Mouse (Mus musculus): ENCODE measurements around the gene 1700016K19Rik. TPM values are rescaled to one million over a fixed set of nuclear protein-coding genes. Genes with fewer than 3 reads are reported as not detected.
A peak's percentile ranks its signal among the peaks of the same experiment; 100 is the strongest.

Gene 1700016K19Rik
- polyA plus RNA-seq (2015; fragmentation: Nextera tagmentation; extraction: Ambion mirVana), result not detected in 2 replicates

DNA sequence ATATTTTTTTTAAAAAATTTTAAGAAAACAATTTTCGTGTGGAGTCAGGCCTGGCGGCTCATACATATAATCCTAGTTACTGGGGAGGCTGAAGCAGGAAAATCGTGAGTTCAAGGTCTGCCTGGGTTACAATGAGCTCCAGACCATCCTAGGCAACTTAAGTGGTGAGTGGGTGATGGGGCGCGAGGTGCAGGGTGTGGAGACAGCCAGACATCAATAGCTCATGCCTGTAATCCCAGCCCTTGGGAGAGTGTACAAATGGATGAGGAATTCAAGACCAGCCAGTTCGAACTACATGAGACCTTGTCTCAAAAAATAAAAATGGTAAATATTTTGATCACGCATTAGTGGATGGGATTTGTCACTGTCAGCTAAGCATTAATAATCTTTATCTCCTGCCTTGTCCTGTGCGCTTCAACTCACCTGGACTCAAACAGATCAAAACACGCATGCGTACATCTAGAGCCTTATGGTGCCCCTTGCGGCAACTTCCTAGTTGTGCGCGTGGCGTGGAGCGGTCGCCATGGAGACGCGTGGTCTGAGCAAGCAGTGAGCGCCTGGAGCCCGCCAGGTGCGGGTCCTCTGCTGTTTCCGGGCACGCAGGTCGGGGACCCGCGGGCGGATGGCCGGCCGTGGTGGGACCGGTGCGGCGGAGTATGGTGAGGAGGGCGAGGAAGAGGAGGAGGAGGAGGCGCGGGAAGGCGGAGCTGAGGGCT, at the start of gene 1700016K19Rik:
TSS of gene 1700016K19Rik (plus strand) at position 473 of the 716 bp plus-strand sequence.
- 11% methylated on average over 35 of the region's 36 CpGs for WGBS
- Histone ChIP-seq H3K27ac (replicated peaks) (no peak within 1 kb of the TSS), H3K4me1 (peaks cover 5% of the 10 kb centered on the region), H3K36me3 (no peaks in the 10 kb centered on the region), H3K27me3 (replicated peaks) (peaks cover 36% of the 10 kb centered on the region), H3K4me2 (peak within 1 kb of the TSS; percentile 78), H3K9me3 (no peaks in the 10 kb centered on the region), H3K4me3 (peak within 1 kb of the TSS; percentile 60), H3K9ac (peak within 1 kb of the TSS; percentile 68)
- peak; percentile 25; the same call in 1 of the 2 replicates for ATAC-seq (ENCODE audit: extremely low read depth, insufficient number of reproducible peaks, low FRiP score, low TSS enrichment)

GRCm38 (mm10) chr11:75950459-75950858, 49.3 kb upstream of the 1700016K19Rik start:
- Histone ChIP-seq H3K27ac (replicated peaks) (no peak overlapping the region), H3K27me3 (replicated peaks) (no peaks in the 10 kb centered on the region; the same call in 1 of the 2 replicates), H3K36me3 (no peaks in the 10 kb centered on the region), H3K4me3 (no peak overlapping the region), H3K9ac (no peak overlapping the region), H3K4me2 (no peak overlapping the region), H3K4me1 (peaks cover 37% of the 10 kb centered on the region), H3K9me3 (no peaks in the 10 kb centered on the region)
- WGBS, result 67% methylated on average over 3 of the region's 3 CpGs
- ATAC-seq (ENCODE audit: extremely low read depth, insufficient number of reproducible peaks, low FRiP score, low TSS enrichment), result no peak

- Histone ChIP-seq H3K36me3 (no peaks in the 10 kb centered on the region), H3K9ac (no peak overlapping the region), H3K4me1 (peaks cover 22% of the 10 kb centered on the region), H3K9me3 (no peaks in the 10 kb centered on the region), H3K27me3 (replicated peaks) (no peaks in the 10 kb centered on the region; the same call in 1 of the 2 replicates), H3K4me2 (no peak overlapping the region), H3K4me3 (no peak overlapping the region), H3K27ac (replicated peaks) (no peak overlapping the region)
- 81% methylated on average over 5 of the region's 5 CpGs for WGBS
- no peak for ATAC-seq (ENCODE audit: extremely low read depth, insufficient number of reproducible peaks, low FRiP score, low TSS enrichment)
These were observed 47.8 kb upstream of the 1700016K19Rik start for GRCm38 (mm10) chr11:75951895-75952294.

DNA sequence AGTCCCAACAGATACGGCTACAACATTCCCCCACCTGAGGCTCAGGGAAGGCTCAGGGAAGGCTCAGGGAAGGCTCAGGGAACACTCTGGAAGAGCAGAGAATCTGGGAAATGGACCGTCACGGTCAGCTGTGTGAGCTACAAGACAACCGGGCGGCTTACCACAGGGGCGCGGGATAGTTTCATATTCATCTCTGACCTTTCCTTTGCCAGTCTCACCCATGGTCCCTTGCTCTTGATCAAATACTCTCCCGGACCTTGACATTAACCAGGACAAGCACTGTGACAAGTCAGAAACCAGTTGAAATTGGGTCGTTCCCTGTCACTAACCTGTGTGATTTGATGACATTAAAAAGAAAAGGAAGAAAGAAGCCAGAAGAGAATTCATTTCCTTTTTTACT, 44.8 kb upstream of the 1700016K19Rik start:
- WGBS, result 80% methylated on average over 9 of the region's 9 CpGs

GRCm38 (mm10) chr11:75956651-75957050, 43.1 kb upstream of the 1700016K19Rik start:
- Histone ChIP-seq H3K4me2 (no peak overlapping the region), H3K9me3 (no peaks in the 10 kb centered on the region), H3K9ac (no peak overlapping the region), H3K4me1 (no peaks in the 10 kb centered on the region), H3K27ac (replicated peaks) (no peak overlapping the region), H3K27me3 (replicated peaks) (no peaks in the 10 kb centered on the region; the same call in 1 of the 2 replicates), H3K4me3 (no peak overlapping the region), H3K36me3 (no peaks in the 10 kb centered on the region)
- no peak for ATAC-seq (ENCODE audit: extremely low read depth, insufficient number of reproducible peaks, low FRiP score, low TSS enrichment)
- 63% methylated on average over 8 of the region's 8 CpGs for WGBS

More for the DNA sequence above, 44.8 kb upstream of the 1700016K19Rik start:
- no peaks in the 10 kb centered on the region for H3K9me3 ChIP-seq
- no peak overlapping the region for H3K27ac ChIP-seq (replicated peaks)
- no peaks in the 10 kb centered on the region for H3K4me1 ChIP-seq
- H3K4me3 ChIP-seq, result no peak overlapping the region
- no peak for ATAC-seq (ENCODE audit: extremely low read depth, insufficient number of reproducible peaks, low FRiP score, low TSS enrichment)
- H3K9ac ChIP-seq, result no peak overlapping the region
- no peak overlapping the region for H3K4me2 ChIP-seq
- no peaks in the 10 kb centered on the region for H3K36me3 ChIP-seq
- no peaks in the 10 kb centered on the region; the same call in 1 of the 2 replicates for H3K27me3 ChIP-seq (replicated peaks)

GRCm38 (mm10) chr11:75957124-75957832, 42.4 kb upstream of the 1700016K19Rik start:
- no peak overlapping the region for H3K9ac ChIP-seq
- H3K9me3 ChIP-seq, result no peaks in the 10 kb centered on the region
- H3K27me3 ChIP-seq (replicated peaks), result no peaks in the 10 kb centered on the region; the same call in 1 of the 2 replicates
- no peak overlapping the region for H3K4me3 ChIP-seq
- no peak overlapping the region for H3K4me2 ChIP-seq
- no peaks in the 10 kb centered on the region for H3K36me3 ChIP-seq
- WGBS, result 86% methylated on average over 17 of the region's 17 CpGs
- H3K4me1 ChIP-seq, result peaks cover 5% of the 10 kb centered on the region; the same call in 1 of the 2 replicates
- H3K27ac ChIP-seq (replicated peaks), result no peak overlapping the region
- ATAC-seq (ENCODE audit: extremely low read depth, insufficient number of reproducible peaks, low FRiP score, low TSS enrichment), result no peak

DNA sequence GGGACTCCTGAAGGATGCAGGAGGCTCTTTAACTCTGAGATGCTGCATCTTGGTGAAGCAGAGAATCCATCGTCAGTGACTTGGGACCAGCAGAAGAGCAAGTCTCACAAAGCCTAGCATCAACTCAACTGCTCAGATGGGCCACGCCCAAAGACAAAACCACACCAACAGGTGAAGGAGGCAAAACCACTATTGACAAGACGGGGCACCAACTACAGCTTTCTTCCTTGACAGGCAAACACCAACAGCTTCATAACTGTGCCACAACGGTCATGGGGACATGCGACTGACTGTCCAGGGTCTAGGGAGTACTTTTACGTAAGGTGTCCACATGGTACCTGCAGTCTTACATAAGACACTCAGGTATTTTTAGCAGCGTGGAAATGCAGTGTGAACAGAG, 37.9 kb upstream of the 1700016K19Rik start:
- WGBS, result 69% methylated on average over 7 of the region's 7 CpGs
- no peaks in the 10 kb centered on the region for H3K9me3 ChIP-seq
- no peak overlapping the region for H3K9ac ChIP-seq
- H3K4me2 ChIP-seq, result no peak overlapping the region
- H3K27ac ChIP-seq (replicated peaks), result no peak overlapping the region
- no peak for ATAC-seq (ENCODE audit: extremely low read depth, insufficient number of reproducible peaks, low FRiP score, low TSS enrichment)
- peaks cover 14% of the 10 kb centered on the region for H3K27me3 ChIP-seq (replicated peaks)
- H3K36me3 ChIP-seq, result no peaks in the 10 kb centered on the region
- H3K4me3 ChIP-seq, result no peak overlapping the region
- H3K4me1 ChIP-seq, result peaks cover 26% of the 10 kb centered on the region

DNA sequence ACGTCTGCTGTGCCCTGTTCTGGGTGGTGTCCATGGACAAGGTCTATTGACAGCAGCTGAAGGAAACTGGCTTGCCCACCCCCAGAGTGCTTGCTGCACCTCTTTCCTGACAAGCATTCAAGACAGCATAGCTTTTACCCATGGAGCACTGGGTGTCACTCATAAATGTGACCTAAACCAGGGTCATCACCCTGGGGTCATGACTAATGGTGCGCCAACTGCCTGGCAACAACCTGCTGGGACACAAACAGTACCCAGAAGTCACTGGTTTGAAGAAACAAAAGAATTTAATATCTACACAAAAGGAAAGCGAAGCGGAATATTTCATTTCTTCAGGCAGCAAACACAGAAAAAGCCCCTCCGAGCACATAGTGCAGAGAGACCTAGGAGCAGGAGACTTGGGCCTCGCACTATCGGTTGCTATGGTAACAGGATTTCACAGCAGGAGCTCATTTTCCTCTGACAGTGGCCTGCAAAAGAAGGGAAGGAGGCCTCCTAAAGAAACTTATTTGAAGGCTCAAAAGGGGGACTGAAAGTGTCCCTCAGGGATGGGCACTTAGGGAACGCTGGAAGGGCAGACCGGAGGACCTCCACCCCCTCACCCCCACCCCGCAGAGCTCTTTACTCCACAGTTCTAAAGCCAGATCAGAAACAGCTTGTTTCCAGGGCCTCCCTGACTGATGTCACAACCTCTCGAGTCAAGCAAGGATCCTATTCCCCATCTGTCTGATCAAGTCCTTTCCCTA, 35.8 kb upstream of the 1700016K19Rik start:
- H3K27ac ChIP-seq (replicated peaks), result no peak overlapping the region
- peaks cover 31% of the 10 kb centered on the region for H3K4me1 ChIP-seq
- H3K36me3 ChIP-seq, result no peaks in the 10 kb centered on the region
- no peak overlapping the region for H3K4me3 ChIP-seq
- H3K9ac ChIP-seq, result 0 out of 2 replicates have a peak overlapping the region, but pooled peaks have one; percentile 28
- ATAC-seq (ENCODE audit: extremely low read depth, insufficient number of reproducible peaks, low FRiP score, low TSS enrichment), result no peak
- 37% methylated on average over 11 of the region's 11 CpGs for WGBS
- H3K27me3 ChIP-seq (replicated peaks), result peaks cover 29% of the 10 kb centered on the region
- H3K4me2 ChIP-seq, result no peak overlapping the region
- H3K9me3 ChIP-seq, result no peaks in the 10 kb centered on the region

DNA sequence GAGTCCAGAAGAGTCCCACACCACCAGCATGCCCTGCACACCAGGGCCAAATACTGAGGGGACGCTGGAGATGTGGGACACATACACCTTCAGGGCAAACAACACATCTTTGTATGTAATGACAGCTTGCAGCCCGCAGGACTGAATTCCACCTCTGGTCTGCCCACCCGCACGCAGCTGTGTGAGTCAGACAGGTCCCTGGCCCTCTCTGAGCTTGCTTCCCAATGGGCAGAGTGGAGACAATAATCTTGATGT, 35.3 kb upstream of the 1700016K19Rik start:
- peaks cover 33% of the 10 kb centered on the region for H3K27me3 ChIP-seq (replicated peaks)
- H3K9me3 ChIP-seq, result no peaks in the 10 kb centered on the region
- no peak overlapping the region for H3K27ac ChIP-seq (replicated peaks)
- H3K4me2 ChIP-seq, result no peak overlapping the region
- WGBS, result 55% methylated on average over 4 of the region's 4 CpGs
- 0 out of 2 replicates have a peak overlapping the region, but pooled peaks have one; percentile 28 for H3K9ac ChIP-seq
- no peak for ATAC-seq (ENCODE audit: extremely low read depth, insufficient number of reproducible peaks, low FRiP score, low TSS enrichment)
- peaks cover 31% of the 10 kb centered on the region for H3K4me1 ChIP-seq
- no peaks in the 10 kb centered on the region for H3K36me3 ChIP-seq
- H3K4me3 ChIP-seq, result no peak overlapping the region

- Histone ChIP-seq H3K9me3 (no peaks in the 10 kb centered on the region), H3K4me2 (peak overlapping the region; percentile 96), H3K4me1 (peaks cover 31% of the 10 kb centered on the region), H3K27me3 (replicated peaks) (peaks cover 41% of the 10 kb centered on the region), H3K9ac (peak overlapping the region; percentile 86), H3K36me3 (no peaks in the 10 kb centered on the region), H3K4me3 (peak overlapping the region; percentile 78), H3K27ac (replicated peaks) (no peak overlapping the region)
- WGBS, result 12% methylated on average over 28 of the region's 28 CpGs
- ATAC-seq (ENCODE audit: extremely low read depth, insufficient number of reproducible peaks, low FRiP score, low TSS enrichment), result no peak
These were observed 33.9 kb upstream of the 1700016K19Rik start for GRCm38 (mm10) chr11:75965674-75966400.

Data from heart, embryonic 13.5 days (tissue).